9 mouse cellular contexts compared by ENCODE assay signal in the genomic region with DNA sequence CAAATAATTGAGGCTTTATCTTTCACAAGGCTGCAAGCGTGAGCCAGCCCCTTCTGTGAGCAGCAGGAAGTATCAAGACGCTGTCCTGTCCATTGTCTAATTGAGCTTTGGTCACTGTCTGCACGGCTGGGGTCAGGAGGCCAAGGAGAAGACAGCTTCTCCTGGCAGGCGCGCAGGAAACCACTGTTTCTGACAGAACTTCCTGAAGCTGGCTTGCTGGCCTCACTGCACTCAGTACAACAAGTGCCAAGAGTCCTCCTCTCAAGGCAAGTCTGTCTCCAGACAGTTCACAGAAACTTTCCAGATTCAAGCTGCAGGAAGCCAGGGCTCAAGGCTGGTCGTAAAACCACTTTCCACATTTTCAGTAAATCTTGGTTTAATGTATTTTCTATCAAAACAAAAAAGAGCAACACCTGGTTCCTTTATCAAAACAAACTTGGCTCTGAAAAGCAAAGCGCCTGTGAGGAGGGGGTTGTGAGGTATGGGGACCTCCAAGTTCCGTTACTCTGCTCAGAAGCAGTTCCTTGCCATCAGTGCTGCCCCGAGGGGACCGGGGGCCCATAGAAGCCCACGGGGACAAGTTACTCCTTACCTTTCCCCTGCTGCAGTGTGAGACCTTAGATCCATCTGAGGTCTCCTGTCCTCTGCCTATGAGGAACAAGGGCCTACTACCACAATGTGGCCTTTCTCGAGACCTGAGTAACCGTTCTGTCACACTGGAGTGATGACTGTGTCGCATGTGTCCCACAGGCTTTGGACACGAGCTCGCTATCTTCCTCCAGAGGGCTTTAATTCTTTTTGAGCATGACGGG. TPM values are rescaled to one million over a fixed set of nuclear protein-coding genes. Genes with fewer than 3 reads are reported as not detected.
DNase-seq lines count a peak whose midpoint lies in the region; ATAC-seq and TF ChIP-seq lines count a peak whose summit lies in the region.
"Had no signal": no experiment of that assay in that cellular context is flagged by ENCODE, and none has a peak within 500 bp of the region (broad histone marks: within the 10 kb centered on the region; RNA-seq: fewer than 3 reads in every experiment).

No protein-coding gene starts in this region.

- TF ChIP-seq POLR2A in thymus, adult 2 months (IDR thresholded peaks at IDR 0.05; ENCODE audit: control insufficient read depth, extremely low read depth, insufficient read depth, low read length, poor library complexity), result no peak

- no peak overlapping the region for H3K9ac ChIP-seq in forebrain, postnatal 0 days
- no peak overlapping the region for H3K9ac ChIP-seq in forebrain, embryonic 14.5 days (ENCODE audit: low read length)
- H3K9ac ChIP-seq in heart, postnatal 0 days (replicated peaks; ENCODE audit: low read depth, low read length), result no peak overlapping the region

- peak overlapping the region; percentile 29; the same call in 1 of the 2 replicates for H3K27ac ChIP-seq in forebrain, postnatal 0 days (ENCODE audit: low read depth, low read length)
- H3K27ac ChIP-seq in forebrain, embryonic 14.5 days (ENCODE audit: low read depth, low read length), result no peak overlapping the region
- peak overlapping the region; percentile 63 for H3K27ac ChIP-seq in heart, postnatal 0 days (ENCODE audit: low read depth)
- H3K27ac ChIP-seq in limb, embryonic 10.5 days, result peak overlapping the region; percentile 72
- H3K27ac ChIP-seq in thymus, adult 2 months (ENCODE audit: control insufficient read depth, insufficient read depth, low read length), result peak overlapping the region; percentile 93

- TF ChIP-seq CTCF in forebrain, postnatal 0 days (IDR thresholded peaks at IDR 0.05; ENCODE audit: low read depth), result no peak
- no peak for TF ChIP-seq CTCF in heart, postnatal 0 days (IDR thresholded peaks at IDR 0.05; ENCODE audit: low read depth)
- no peak for TF ChIP-seq CTCF in thymus, adult 2 months (IDR thresholded peaks at IDR 0.05; ENCODE audit: borderline replicate concordance, control insufficient read depth, extremely low read depth, insufficient read depth, low read length, poor library complexity)

- 68% methylated on average over 17 of the region's 17 CpGs for WGBS in forebrain, postnatal 0 days
- 71% methylated on average over 17 of the region's 17 CpGs for WGBS in forebrain, embryonic 14.5 days
- WGBS in heart, postnatal 0 days, result 51% methylated on average over 17 of the region's 17 CpGs
- WGBS in limb, embryonic 10.5 days, result 60% methylated on average over 17 of the region's 17 CpGs
- 14% methylated on average over 17 of the region's 17 CpGs for WGBS in thymus, adult 2 months

- peak; percentile 80; the same call in 1 of the 2 replicates for TF ChIP-seq EP300 in heart, postnatal 0 days (IDR thresholded peaks at IDR 0.05; ENCODE audit: low read depth)

- H3K4me3 ChIP-seq in forebrain, postnatal 0 days (ENCODE audit: low read depth, low read length), result no peak overlapping the region
- no peak overlapping the region for H3K4me3 ChIP-seq in forebrain, embryonic 14.5 days (ENCODE audit: low read depth, low read length)
- no peak overlapping the region for H3K4me3 ChIP-seq in heart, postnatal 0 days (ENCODE audit: low read depth, low read length)
- no peak overlapping the region for H3K4me3 ChIP-seq in limb, embryonic 10.5 days
- no peak overlapping the region for H3K4me3 ChIP-seq in thymus, adult 2 months (ENCODE audit: control insufficient read depth, insufficient read depth, low read length)

- peaks cover 33% of the 10 kb centered on the region for H3K36me3 ChIP-seq in forebrain, postnatal 0 days (ENCODE audit: insufficient read depth)
- peaks cover 52% of the 10 kb centered on the region for H3K36me3 ChIP-seq in forebrain, embryonic 14.5 days (ENCODE audit: control insufficient read depth, insufficient read depth, low read length)
- H3K36me3 ChIP-seq in heart, postnatal 0 days (replicated peaks; ENCODE audit: control insufficient read depth, insufficient read depth, low read length), result peaks cover 16% of the 10 kb centered on the region
- H3K36me3 ChIP-seq in limb, embryonic 10.5 days, result peaks cover 33% of the 10 kb centered on the region
- peaks cover 24% of the 10 kb centered on the region for H3K36me3 ChIP-seq in thymus, adult 2 months (ENCODE audit: control insufficient read depth, insufficient read depth, low read length)

- no peak overlapping the region for H3K4me2 ChIP-seq in forebrain, postnatal 0 days (ENCODE audit: low read depth)
- H3K4me2 ChIP-seq in forebrain, embryonic 14.5 days (ENCODE audit: low read length), result no peak overlapping the region
- H3K4me2 ChIP-seq in heart, postnatal 0 days (ENCODE audit: low read depth, low read length), result no peak overlapping the region; the same call in 1 of the 2 replicates

- no peaks in the 10 kb centered on the region for H3K9me3 ChIP-seq in forebrain, postnatal 0 days (ENCODE audit: low read length)
- H3K9me3 ChIP-seq in forebrain, embryonic 14.5 days (replicated peaks; ENCODE audit: control insufficient read depth, low read length), result no peaks in the 10 kb centered on the region
- H3K9me3 ChIP-seq in heart, postnatal 0 days (replicated peaks; ENCODE audit: control insufficient read depth, low read length), result no peaks in the 10 kb centered on the region
- no peaks in the 10 kb centered on the region for H3K9me3 ChIP-seq in limb, embryonic 10.5 days (replicated peaks)

- H3K27me3 ChIP-seq in forebrain, postnatal 0 days (ENCODE audit: insufficient read depth, low read length), result no peaks in the 10 kb centered on the region
- no peaks in the 10 kb centered on the region for H3K27me3 ChIP-seq in forebrain, embryonic 14.5 days (replicated peaks; ENCODE audit: control insufficient read depth, insufficient read depth, low read length)
- H3K27me3 ChIP-seq in heart, postnatal 0 days (ENCODE audit: control insufficient read depth, insufficient read depth, low read length), result no peaks in the 10 kb centered on the region
- H3K27me3 ChIP-seq in limb, embryonic 10.5 days (ENCODE audit: low read depth, poor library complexity, severe bottlenecking), result no peaks in the 10 kb centered on the region
- H3K27me3 ChIP-seq in thymus, adult 2 months (ENCODE audit: control insufficient read depth, insufficient read depth, low read length), result no peaks in the 10 kb centered on the region
- H3K27me3 ChIP-seq: CH12.LX had no signal

- DNase-seq in forebrain, postnatal 0 days, result no peak
- DNase-seq in forebrain, embryonic 14.5 days (ENCODE audit: low spot score), result no peak
- peak; percentile 45 for DNase-seq in embryo, embryonic 10.5 days (ENCODE audit: low spot score)
- peak; percentile 68 for DNase-seq in heart, postnatal 0 days (ENCODE audit: low spot score)
- no peak for DNase-seq in limb, embryonic 10.5 days (ENCODE audit: low spot score)
- DNase-seq in thymus, adult 2 months, result no peak
- no peak for DNase-seq in cerebellum, postnatal 14 days

- peaks cover 6% of the 10 kb centered on the region; the same call in 1 of the 2 replicates for H3K4me1 ChIP-seq in forebrain, postnatal 0 days (ENCODE audit: insufficient read depth)
- peaks cover 3% of the 10 kb centered on the region for H3K4me1 ChIP-seq in forebrain, embryonic 14.5 days (ENCODE audit: control insufficient read depth, insufficient read depth, low read length)
- H3K4me1 ChIP-seq in heart, postnatal 0 days (ENCODE audit: control insufficient read depth, insufficient read depth), result peaks cover 14% of the 10 kb centered on the region
- H3K4me1 ChIP-seq in limb, embryonic 10.5 days, result peaks cover 72% of the 10 kb centered on the region
- peaks cover 54% of the 10 kb centered on the region for H3K4me1 ChIP-seq in thymus, adult 2 months (replicated peaks; ENCODE audit: control insufficient read depth, insufficient read depth, low read length)

- no peak for ATAC-seq in forebrain, postnatal 0 days
- no peak for ATAC-seq in forebrain, embryonic 14.5 days
- peak; percentile 86 for ATAC-seq in heart, postnatal 0 days (ENCODE audit: insufficient read depth, low read depth)
- ATAC-seq in megakaryocyte, adult 5-6 weeks (ENCODE audit: poor library complexity, severe bottlenecking), result peak; percentile 51

RNA-seq across cellular contexts. Expression of a gene that starts 17.2 kb away (rescaled TPM):
- total RNA-seq in forebrain, postnatal 0 days (2014; rRNA removed), result 107 and 141 TPM in 2 replicates
- 72.0 and 82.8 TPM in 2 replicates for polyA plus RNA-seq in forebrain, postnatal 0 days (2015; fragmentation: Nextera tagmentation; extraction: Ambion mirVana)
- polyA plus RNA-seq in forebrain, embryonic 14.5 days (2014; fragmentation: Nextera tagmentation; extraction: Ambion mirVana), result 49.5 and 52.2 TPM in 2 replicates
- 24.7 and 38.7 TPM in 2 replicates for total RNA-seq in heart, postnatal 0 days (2014; rRNA removed; ENCODE audit: low replicate concordance)
- polyA plus RNA-seq in heart, postnatal 0 days (2015; fragmentation: Nextera tagmentation; extraction: Ambion mirVana), result 7.7 and 8.7 TPM in 2 replicates
- polyA plus RNA-seq in limb, embryonic 10.5 days (2016; fragmentation: Nextera tagmentation; extraction: Ambion mirVana), result 15.0 and 17.5 TPM in 2 replicates
- total RNA-seq in megakaryocyte, adult 5-6 weeks (2015), result 22.2 and 23.9 TPM in 2 replicates
- 9.5 and 10.1 TPM in 2 replicates for total RNA-seq in megakaryocyte, adult 5-6 weeks (2017)
- 79.3 and 94.9 TPM in 2 replicates for polyA plus RNA-seq in thymus, adult 2 months (2012; rRNA removed)

Comparison
In these comparisons a context has a peak if more than half of its experiments do, and no peak if none do; other contexts are left out.
1. ATAC-seq: peak in heart, postnatal 0 days (single experiment) and megakaryocyte, adult 5-6 weeks (single experiment); none in forebrain, postnatal 0 days (single experiment) and forebrain, embryonic 14.5 days (single experiment).
2. DNase-seq: peak in embryo, embryonic 10.5 days (single experiment) and heart, postnatal 0 days (single experiment); none in forebrain, postnatal 0 days (single experiment), forebrain, embryonic 14.5 days (single experiment), limb, embryonic 10.5 days (single experiment), thymus, adult 2 months (single experiment) and cerebellum, postnatal 14 days (0 of 2).